Mouse (Mus musculus) cortical plate, adult 2 months (tissue): Measurements from ENCODE around the gene Fam135a.

ENCODE experiments used
- CTCF ChIP-seq: fragments of 200-500 bp; IDR thresholded peaks from 2 replicates; pipeline ENCODE4 v1.5.1; 2011; ENCODE audit warnings: mild to moderate bottlenecking, control low read depth, low read length; ENCODE audit not compliant: insufficient read depth; ENCODE audit errors: extremely low read depth
- POLR2A ChIP-seq: fragments of 200-500 bp; IDR thresholded peaks from 2 replicates; pipeline ENCODE4 v1.6.1; 2011; ENCODE audit warnings: mild to moderate bottlenecking, low read length, control low read depth; ENCODE audit not compliant: insufficient read depth; ENCODE audit errors: extremely low read depth

GRCm38 (mm10) chr1:24055706-24056105 is 44.4 kb downstream of the Fam135a start:
- TF ChIP-seq CTCF (no peak), POLR2A (no peak)
